Mouse (Mus musculus) embryo, embryonic 11 days (tissue): ENCODE measurements around the gene Prmt8.

Experiments
- DNase-seq: peaks from one replicate; pipeline ENCODE4 v3.0.0-alpha.2; 2015

Prmt8 gene

GRCm38 (mm10) chr6:127661717-127662292 lies 107.5 kb downstream of the Prmt8 start:
- DNase-seq, result no peak

DNA sequence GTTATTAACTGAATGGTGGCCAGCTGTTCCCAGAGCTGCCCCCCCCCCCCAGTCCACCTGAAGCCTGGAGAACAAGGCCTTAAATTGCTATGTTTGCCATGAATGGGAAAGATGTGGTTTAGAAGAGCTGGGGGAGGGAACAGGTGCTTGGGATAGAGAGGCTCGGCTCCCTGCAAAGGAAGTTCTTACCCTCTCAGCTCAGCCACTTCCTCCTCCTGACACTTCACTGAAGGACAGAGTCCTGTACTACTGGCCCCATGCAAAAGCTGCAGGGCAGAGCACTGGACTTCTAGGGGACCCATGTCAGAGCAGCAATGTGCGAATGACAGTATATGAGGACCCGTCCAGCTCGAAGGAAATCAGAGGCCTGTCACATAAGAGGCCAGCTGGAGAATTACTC lies 109.3 kb downstream of the Prmt8 start:
- DNase-seq, result no peak

DNA sequence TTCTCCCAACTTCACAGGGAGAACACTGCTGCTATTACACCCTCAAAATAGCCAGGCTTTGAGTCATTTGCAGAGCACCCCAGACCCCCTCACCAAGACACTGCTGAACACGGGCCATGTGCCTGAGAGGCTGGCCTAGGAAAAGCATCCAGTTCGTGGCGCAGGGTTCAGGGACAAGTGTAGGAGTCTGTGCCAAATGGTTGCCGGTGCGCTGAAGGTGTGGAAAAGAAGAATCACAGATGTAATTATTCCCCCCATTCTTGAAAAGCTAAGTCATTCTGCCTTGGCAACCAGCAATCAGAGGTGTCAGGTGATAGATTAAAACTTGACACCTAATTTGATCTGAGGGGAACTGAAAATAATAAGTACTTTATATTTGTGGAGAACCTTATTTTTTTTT lies 109.8 kb downstream of the Prmt8 start:
- no peak for DNase-seq

GRCm38 (mm10) chr6:127657152-127657551 lies 112.1 kb downstream of the Prmt8 start:
- DNase-seq, result no peak

DNA sequence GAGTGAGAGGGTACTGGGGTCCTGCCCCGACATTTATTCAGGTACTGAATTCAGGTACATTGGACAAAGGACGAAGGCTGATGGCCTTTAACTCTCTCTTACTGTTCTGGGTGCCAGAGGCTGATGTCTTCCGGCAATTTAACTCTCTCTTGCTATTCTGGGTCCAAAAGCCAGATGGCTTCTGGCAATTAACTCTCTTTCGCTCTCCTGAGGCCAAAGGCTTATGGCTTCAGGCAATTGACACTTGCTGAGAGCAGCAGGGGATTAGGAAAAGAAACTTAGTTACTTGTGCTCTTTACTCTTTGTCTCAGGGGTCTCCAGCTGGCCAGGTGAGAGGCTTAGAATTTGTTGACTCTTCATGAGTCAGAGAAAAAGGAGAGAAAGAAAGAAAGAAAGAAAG lies 113.3 kb downstream of the Prmt8 start:
- DNase-seq, result peak; percentile 27

- DNase-seq, result no peak
Observed at GRCm38 (mm10) chr6:127641077-127641801, 128.0 kb downstream of the Prmt8 start.
